Mouse (Mus musculus) limb, embryonic 11.5 days (tissue): ENCODE data around the gene Tbx15. TPM values are rescaled to one million over a fixed set of nuclear protein-coding genes. Genes with fewer than 3 reads are reported as not detected.

Experiments
- ATAC-seq: fragments of 200-750 bp; cut with Nextera tagmentation; 2 replicates; pipeline ENCODE4 v1.8.0; 2017; ENCODE audit warnings: low read depth; ENCODE audit not compliant: insufficient number of reproducible peaks, low FRiP score, low TSS enrichment
- DNase-seq: peaks from one replicate; pipeline ENCODE4 v3.0.0-alpha.2; 2015; ENCODE audit warnings: low spot score
- H3K27ac ChIP-seq: fragments of 300-500 bp; sonication (generic); replicated peaks from 2 replicates; pipeline ENCODE4 v1.5.1; 2014; ENCODE audit warnings: low read depth, mild to moderate bottlenecking, low read length
- H3K27me3 ChIP-seq: fragments of 300-500 bp; sonication (generic); 2 replicates; pipeline ENCODE4 v1.6.1; 2014; ENCODE audit warnings: mild to moderate bottlenecking, low read length, mixed read lengths; ENCODE audit not compliant: control insufficient read depth, insufficient read depth
- H3K36me3 ChIP-seq: fragments of 300-500 bp; sonication (generic); 2 replicates; pipeline ENCODE4 v1.6.1; 2014; ENCODE audit warnings: mild to moderate bottlenecking, low read length, moderate library complexity, mixed read lengths; ENCODE audit not compliant: control insufficient read depth, insufficient read depth
- H3K4me1 ChIP-seq: fragments of 300-500 bp; sonication (generic); 2 replicates; pipeline ENCODE4 v1.6.1; 2014; ENCODE audit warnings: low read length, mixed read lengths; ENCODE audit not compliant: control insufficient read depth, insufficient read depth
- H3K4me2 ChIP-seq: fragments of 300-500 bp; sonication (generic); 2 replicates; pipeline ENCODE4 v1.6.1; 2014; ENCODE audit warnings: low read depth, mild to moderate bottlenecking, moderate library complexity; ENCODE audit not compliant: severe bottlenecking
- H3K4me3 ChIP-seq: fragments of 300-500 bp; sonication (generic); 2 replicates; pipeline ENCODE4 v1.5.1; 2014; ENCODE audit warnings: low read depth, low read length
- H3K9ac ChIP-seq: fragments of 300-500 bp; sonication (generic); 2 replicates; pipeline ENCODE4 v1.6.1; 2014; ENCODE audit warnings: mild to moderate bottlenecking, low read length
- H3K9me3 ChIP-seq: fragments of 300-500 bp; sonication (generic); 2 replicates; pipeline ENCODE4 v1.6.1; 2016; ENCODE audit warnings: low read length; ENCODE audit not compliant: control insufficient read depth
- WGBS: fragments of 180-500 bp; shearing (Covaris S2); extraction: QIAGEN DNeasy Blood & Tissue Kit; methylation state at CpG from one replicate; pipeline ENCODE4 v1.1.7; 2014; 5-methylcytosine and 5-hydroxymethylcytosine counted together
- microRNA-seq: library from miRNA; unstranded; fragments of <30 nt; microRNA quantifications from one replicate; pipeline ENCODE4, GENCODE M21; 2016
- polyA plus RNA-seq: library from polyadenylated mRNA; unstranded; fragments of >200 nt; fragmentation: Nextera tagmentation; extraction: Ambion mirVana; gene quantifications from 2 replicates; pipeline ENCODE4 v1.2.1, GENCODE M21; 2014

The Tbx15 gene
- polyA plus RNA-seq, 1 experiment from 2014 or later: 50.7 TPM

DNA sequence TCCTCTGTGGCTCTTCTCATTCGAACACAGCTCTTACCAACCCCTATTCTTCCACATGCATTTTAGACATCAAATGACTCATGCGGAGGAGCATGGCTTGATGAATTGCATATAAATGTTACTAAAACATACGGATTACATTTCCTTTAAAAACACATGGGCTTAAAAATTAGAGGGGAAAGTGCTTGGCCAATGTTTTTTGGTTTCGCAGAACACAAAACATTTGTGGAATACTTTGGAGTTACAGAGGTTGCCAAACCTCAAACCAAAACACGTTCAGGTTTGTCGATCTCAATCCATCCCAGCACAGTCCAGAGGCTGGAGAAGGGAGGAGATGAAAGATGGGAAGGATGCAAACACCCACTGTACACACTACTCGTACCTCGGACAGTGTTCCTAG lies 90.9 kb downstream of the Tbx15 start:
- H3K36me3 ChIP-seq: peaks cover 2% of the 10 kb centered on the region; the same call in 1 of the 2 replicates
- no peaks in the 10 kb centered on the region for H3K27me3 ChIP-seq
- H3K9ac ChIP-seq: no peak overlapping the region
- ATAC-seq (no peak), DNase-seq (no peak)
- H3K27ac ChIP-seq: no peak overlapping the region
- H3K4me3 ChIP-seq: no peak overlapping the region
- no peaks in the 10 kb centered on the region for H3K4me1 ChIP-seq
- no peak overlapping the region for H3K4me2 ChIP-seq
- 89% methylated on average over 8 of the region's 8 CpGs for WGBS
- H3K9me3 ChIP-seq: no peaks in the 10 kb centered on the region

DNA sequence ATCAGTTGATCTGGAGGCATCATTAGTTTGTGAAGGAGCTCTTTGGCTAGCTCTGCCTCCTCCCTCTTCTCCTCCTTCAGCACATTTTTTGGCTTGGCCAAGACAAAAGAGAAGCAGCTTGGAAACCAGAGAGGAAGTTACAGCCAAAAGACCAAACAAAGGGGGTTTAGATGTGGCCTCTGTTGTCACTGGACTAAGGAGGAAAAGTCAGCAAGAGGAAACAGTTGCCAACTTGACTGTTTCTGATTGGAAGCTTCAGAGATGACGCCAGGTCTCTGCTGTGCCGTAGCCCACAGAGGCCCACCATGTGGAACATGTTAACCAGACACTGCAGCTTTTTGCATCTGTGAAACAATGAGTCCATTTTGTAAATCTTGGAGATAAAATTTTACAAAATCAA lies 96.7 kb downstream of the Tbx15 start:
- DNase-seq (no peak), ATAC-seq (no peak)
- Histone ChIP-seq H3K4me3 (no peak overlapping the region), H3K4me1 (no peaks in the 10 kb centered on the region), H3K27ac (no peak overlapping the region), H3K27me3 (no peaks in the 10 kb centered on the region), H3K4me2 (no peak overlapping the region), H3K9ac (no peak overlapping the region), H3K9me3 (no peaks in the 10 kb centered on the region), H3K36me3 (peaks cover 10% of the 10 kb centered on the region)
- 76% methylated on average over 2 of the region's 2 CpGs for WGBS

DNA sequence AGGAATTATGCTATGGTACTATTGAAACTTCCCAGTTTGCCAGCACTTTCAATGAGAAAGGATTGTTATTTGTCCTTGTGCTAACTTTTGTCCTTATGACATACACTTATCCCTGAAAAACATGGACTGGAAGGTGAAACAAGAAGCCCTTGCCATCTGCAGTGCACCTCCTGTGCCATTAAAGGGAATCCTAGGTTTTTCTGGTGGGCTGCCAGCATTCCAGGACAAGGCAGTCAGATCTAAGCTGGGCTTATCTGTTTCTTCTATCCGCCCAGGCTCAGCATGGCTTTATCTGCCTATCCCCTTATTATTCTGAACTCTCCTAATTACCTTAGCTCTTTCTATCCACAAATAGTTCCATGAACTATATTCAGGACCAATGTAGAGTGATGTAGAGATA lies 98.6 kb downstream of the Tbx15 start:
- no peak overlapping the region for H3K27ac ChIP-seq
- H3K4me2 ChIP-seq: no peak overlapping the region
- H3K9me3 ChIP-seq: no peaks in the 10 kb centered on the region
- H3K27me3 ChIP-seq: no peaks in the 10 kb centered on the region
- no peak overlapping the region for H3K4me3 ChIP-seq
- ATAC-seq: no peak
- no peak overlapping the region for H3K9ac ChIP-seq
- no peaks in the 10 kb centered on the region for H3K4me1 ChIP-seq
- DNase-seq: no peak
- WGBS: 67% methylated on average over 1 of the region's 1 CpGs
- peaks cover 10% of the 10 kb centered on the region for H3K36me3 ChIP-seq

DNA sequence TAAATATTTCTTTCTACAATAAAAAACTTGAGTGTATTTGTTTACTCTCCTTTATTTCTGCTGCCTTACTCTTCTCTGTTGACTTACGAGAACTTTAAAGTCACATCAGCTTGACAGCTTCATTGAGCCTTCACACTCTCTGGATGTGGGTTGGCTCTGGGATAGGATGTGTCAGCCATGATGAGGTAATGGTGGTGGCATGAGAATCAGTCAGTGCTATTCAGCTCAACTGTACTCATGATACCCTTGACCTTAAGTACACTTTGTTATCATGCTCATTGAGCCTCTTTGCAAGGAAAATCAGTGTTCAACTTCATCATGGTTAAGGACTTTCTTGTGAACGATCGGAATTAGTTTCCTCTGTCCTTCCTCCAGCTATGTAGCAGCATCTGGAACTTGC lies 99.8 kb downstream of the Tbx15 start:
- DNase-seq: no peak
- H3K27ac ChIP-seq: no peak overlapping the region
- H3K27me3 ChIP-seq: no peaks in the 10 kb centered on the region
- H3K4me2 ChIP-seq: no peak overlapping the region
- no peak overlapping the region for H3K4me3 ChIP-seq
- no peak overlapping the region for H3K9ac ChIP-seq
- 90% methylated on average over 3 of the region's 3 CpGs for whole genome bisulfite sequencing
- no peaks in the 10 kb centered on the region for H3K9me3 ChIP-seq
- H3K4me1 ChIP-seq: no peaks in the 10 kb centered on the region
- no peak for ATAC-seq
- peaks cover 8% of the 10 kb centered on the region for H3K36me3 ChIP-seq

DNA sequence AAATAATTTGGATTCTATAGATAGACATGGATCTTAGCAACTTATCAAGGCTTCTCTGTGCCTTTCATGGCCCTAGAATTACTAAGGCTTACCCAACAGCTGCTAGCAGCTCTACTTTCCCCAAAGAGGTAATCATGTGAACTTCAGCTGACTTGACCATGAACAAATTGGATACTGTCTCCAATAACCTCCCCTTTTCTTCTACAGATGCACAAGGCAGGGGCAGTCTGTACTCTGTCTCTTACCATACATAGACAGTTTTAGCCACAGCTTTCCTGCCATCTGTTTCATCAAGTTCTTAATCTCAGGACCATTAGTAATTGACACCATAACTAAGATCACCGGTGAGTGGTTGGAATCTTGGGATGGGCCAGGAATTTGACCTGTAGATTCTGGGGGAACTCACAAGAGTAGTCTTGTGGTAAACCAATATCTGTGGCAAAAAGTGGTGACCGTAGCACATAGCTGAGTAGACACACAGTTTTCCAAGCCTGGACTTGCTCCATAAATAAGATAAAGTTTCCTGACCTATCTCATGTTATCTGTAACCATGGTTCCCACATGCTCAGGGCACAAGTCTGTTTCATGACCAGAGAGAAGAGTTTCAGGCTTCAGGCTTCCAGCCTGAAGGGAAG lies 139.6 kb downstream of the Tbx15 start:
- WGBS: 86% methylated on average over 2 of the region's 2 CpGs

DNA sequence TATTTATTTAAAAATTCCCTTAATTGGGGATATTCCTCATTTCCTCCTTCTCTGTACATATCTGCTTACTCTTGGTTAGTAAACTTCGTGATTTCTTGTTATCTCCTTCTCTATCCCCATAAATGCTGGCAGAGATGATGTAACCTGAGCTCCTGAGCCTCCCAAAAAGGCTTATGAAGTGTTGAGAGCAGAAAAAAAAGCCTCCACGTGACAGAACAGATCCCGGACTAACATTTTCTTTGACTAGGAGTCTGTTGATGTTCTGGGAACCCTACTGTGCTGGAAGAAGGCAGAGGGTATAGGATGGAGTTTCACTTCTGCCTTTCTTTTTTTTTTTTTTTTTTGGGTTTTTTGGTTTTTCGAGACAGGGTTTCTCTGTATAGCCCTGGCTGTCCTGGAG lies 146.9 kb downstream of the Tbx15 start:
- Histone ChIP-seq H3K4me3 (no peak overlapping the region), H3K4me1 (no peaks in the 10 kb centered on the region), H3K9ac (no peak overlapping the region), H3K9me3 (no peaks in the 10 kb centered on the region), H3K4me2 (no peak overlapping the region), H3K36me3 (no peaks in the 10 kb centered on the region), H3K27ac (no peak overlapping the region), H3K27me3 (no peaks in the 10 kb centered on the region)
- no peak for DNase-seq
- WGBS: 44% methylated on average over 3 of the region's 4 CpGs
- ATAC-seq: no peak

More for the DNA sequence above, 139.6 kb downstream of the Tbx15 start:
- Histone ChIP-seq H3K4me1 (no peaks in the 10 kb centered on the region), H3K9ac (no peak overlapping the region), H3K4me3 (no peak overlapping the region), H3K9me3 (no peaks in the 10 kb centered on the region), H3K27ac (no peak overlapping the region), H3K4me2 (no peak overlapping the region), H3K27me3 (no peaks in the 10 kb centered on the region), H3K36me3 (no peaks in the 10 kb centered on the region)
- ATAC-seq: no peak
- no peak for DNase-seq

Small RNAs within 50 kb of the gene (microRNA-seq; reads per million reads assigned to microRNA genes)
- not detected for gene Mir6481

Other genes with a start within 250 kb of the Tbx15 start
- 7.4 and 8.9 TPM in 2 replicates for gene Wars2, start 99.3 kb upstream of the Tbx15 start, polyA plus RNA-seq